Mouse (Mus musculus) hindbrain, postnatal 0 days (tissue): Measurements from ENCODE around the gene Gltpd2. TPM values are rescaled to one million over a fixed set of nuclear protein-coding genes. Genes with fewer than 3 reads are reported as not detected.
"Not testable (repeated sequence)": the region's sequence is repeated elsewhere in the genome, so short reads cannot be mapped to it uniquely, and the experiment has no call there.

Experiments
- ATAC-seq: fragments of 200-750 bp; cut with Nextera tagmentation; 2 replicates; pipeline ENCODE4 v1.8.0; 2017; ENCODE audit warnings: mild to moderate bottlenecking, moderate TSS enrichment, moderate library complexity
- DNase-seq: peaks from one replicate; pipeline ENCODE4 v3.0.0-alpha.2; 2015; ENCODE audit warnings: low spot score
- H3K27ac ChIP-seq: fragments of 300-500 bp; sonication (generic); 2 replicates; pipeline ENCODE4 v1.5.1; 2014; ENCODE audit warnings: mild to moderate bottlenecking
- H3K27me3 ChIP-seq: fragments of 300-500 bp; sonication (generic); 2 replicates; pipeline ENCODE4 v1.6.1; 2014; ENCODE audit warnings: low read length, mixed read lengths; ENCODE audit not compliant: insufficient read depth
- H3K36me3 ChIP-seq: fragments of 300-500 bp; sonication (generic); 2 replicates; pipeline ENCODE4 v1.6.1; 2014; ENCODE audit warnings: low read length, mixed read lengths; ENCODE audit not compliant: insufficient read depth
- H3K4me1 ChIP-seq: fragments of 300-500 bp; sonication (generic); 2 replicates; pipeline ENCODE4 v1.6.1; 2014; ENCODE audit warnings: antibody characterized with exemption, low read length, mixed read lengths; ENCODE audit not compliant: insufficient read depth
- H3K4me2 ChIP-seq: fragments of 300-500 bp; sonication (generic); 2 replicates; pipeline ENCODE4 v1.6.1; 2014; ENCODE audit warnings: low read depth, mild to moderate bottlenecking, low read length, moderate library complexity, mixed read lengths
- H3K4me3 ChIP-seq: fragments of 300-500 bp; sonication (generic); 2 replicates; pipeline ENCODE4 v1.5.1; 2014; ENCODE audit warnings: low read length
- H3K9ac ChIP-seq: fragments of 300-500 bp; sonication (generic); replicated peaks from 2 replicates; pipeline ENCODE4 v1.6.1; 2014; ENCODE audit warnings: mild to moderate bottlenecking, low read length, moderate library complexity, mixed read lengths
- H3K9me3 ChIP-seq: fragments of 300-500 bp; sonication (generic); 2 replicates; pipeline ENCODE4 v1.6.1; 2016; ENCODE audit warnings: low read length, mixed read lengths
- CTCF ChIP-seq: IDR thresholded peaks from 2 replicates; pipeline ENCODE4 v1.5.1; 2016; ENCODE audit warnings: antibody characterized with exemption, control low read depth, low read depth
- WGBS: fragments of 180-500 bp; shearing (Covaris S2); extraction: QIAGEN DNeasy Blood & Tissue Kit; methylation state at CpG from one replicate; pipeline ENCODE4 v1.1.7; 2014; 5-methylcytosine and 5-hydroxymethylcytosine counted together
- polyA plus RNA-seq: library from polyadenylated mRNA; unstranded; fragments of >200 nt; fragmentation: Nextera tagmentation; extraction: Ambion mirVana; gene quantifications from 2 replicates; pipeline ENCODE4 v1.2.1, GENCODE M21; 2015
- total RNA-seq: library from RNA; depleted of rRNA; stranded (reverse); fragments of >200 nt; gene quantifications from 2 replicates; pipeline ENCODE4 v1.2.3, GENCODE M21; 2014

Gltpd2 gene
- total and polyA plus RNA-seq, 2 experiments from 2014 or later, result 0.31 TPM; not detected in 1

DNA sequence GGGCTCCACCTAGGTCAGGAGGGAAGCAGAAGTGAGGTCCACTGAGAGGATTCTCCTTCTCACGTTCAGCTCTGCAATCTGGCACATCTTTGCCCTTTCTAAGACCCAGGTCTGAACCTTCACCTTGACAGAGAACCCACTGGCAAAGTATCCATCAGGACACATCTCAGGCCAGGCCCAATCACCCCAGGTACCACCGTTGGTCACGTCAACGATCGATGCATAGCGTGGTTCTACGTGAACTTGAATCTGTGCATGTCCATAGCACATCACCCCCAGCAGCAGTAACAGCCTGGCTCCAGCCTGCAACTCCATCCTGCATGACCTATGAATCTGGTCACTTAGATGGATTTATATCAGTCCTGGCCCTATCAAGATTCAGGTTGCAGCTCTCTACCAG lies 4.7 kb upstream of the Gltpd2 start, which contains the start of gene Vmo1:
Gene Vmo1, minus strand, starts transcription at position 329 of the 400 bp plus-strand sequence.
- 90% methylated on average over 7 of the region's 7 CpGs for WGBS
- H3K36me3 ChIP-seq, result no peaks in the 10 kb centered on the region
- H3K27me3 ChIP-seq, result no peaks in the 10 kb centered on the region
- 0 out of 2 replicates have a peak, but pooled peaks cover 6% of the 10 kb centered on the region for H3K4me1 ChIP-seq
- no peak for DNase-seq
- H3K27ac ChIP-seq, result no peak within 1 kb of the TSS
- no peak within 1 kb of the TSS for H3K4me3 ChIP-seq
- no peaks in the 10 kb centered on the region for H3K9me3 ChIP-seq
- H3K4me2 ChIP-seq, result no peak within 1 kb of the TSS
- no peak for ATAC-seq
- no peak for TF ChIP-seq CTCF
- H3K9ac ChIP-seq, result no peak within 1 kb of the TSS

DNA sequence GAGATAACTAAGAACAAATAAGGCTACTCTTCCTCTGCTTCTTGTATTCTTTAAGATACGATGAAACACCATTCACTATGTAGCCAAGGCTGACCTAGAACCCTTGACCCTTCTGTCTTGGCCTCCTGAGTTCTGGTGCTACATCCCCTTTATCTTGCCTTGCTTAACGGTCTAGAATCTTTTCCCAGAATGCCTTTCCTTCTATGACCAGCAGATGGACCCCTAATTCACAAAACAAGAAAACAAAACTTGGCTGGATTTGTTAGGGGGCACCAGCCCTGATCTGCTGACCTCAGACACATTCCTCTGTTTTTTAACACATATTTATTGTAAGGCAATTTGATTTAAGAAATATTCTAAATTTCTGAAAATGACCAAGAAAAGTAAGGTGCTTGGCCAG lies 2.6 kb upstream of the Gltpd2 start:
- no peaks in the 10 kb centered on the region for H3K4me1 ChIP-seq
- H3K9ac ChIP-seq, result no peak overlapping the region
- no peak overlapping the region for H3K4me3 ChIP-seq
- ATAC-seq (no peak), DNase-seq (peak; percentile 81)
- peak; percentile 82 for TF ChIP-seq CTCF
- H3K36me3 ChIP-seq, result no peaks in the 10 kb centered on the region
- no peak overlapping the region for H3K4me2 ChIP-seq
- no peak overlapping the region for H3K27ac ChIP-seq
- no peaks in the 10 kb centered on the region for H3K9me3 ChIP-seq
- no peaks in the 10 kb centered on the region for H3K27me3 ChIP-seq
- 18% methylated on average over 2 of the region's 2 CpGs for WGBS

DNA sequence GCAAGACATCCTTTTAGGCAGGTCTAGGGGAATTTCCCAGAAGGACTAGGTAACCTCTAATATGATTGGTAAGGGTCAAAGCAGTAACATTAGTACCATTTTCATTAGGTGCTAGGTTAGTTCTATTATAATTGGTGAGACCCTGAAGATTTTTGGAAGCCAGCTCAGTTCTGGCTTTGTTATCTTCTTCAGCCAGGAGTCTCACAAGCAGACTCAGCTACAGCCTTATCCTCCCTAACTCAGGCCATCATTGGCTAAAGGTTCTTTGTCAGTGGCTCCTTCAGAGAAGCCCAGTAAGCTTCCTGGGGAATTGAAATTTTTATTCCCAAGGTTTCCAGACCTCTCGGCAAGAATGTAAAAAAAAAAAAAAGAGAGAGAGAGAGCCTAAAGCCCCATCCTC lies 560 bp upstream of the Gltpd2 start:
- WGBS, result 67% methylated on average over 1 of the region's 1 CpGs
- DNase-seq (no peak), ATAC-seq (no peak)
- no peak overlapping the region for H3K9ac ChIP-seq
- H3K9me3 ChIP-seq, result no peaks in the 10 kb centered on the region
- no peaks in the 10 kb centered on the region for H3K27me3 ChIP-seq
- no peak overlapping the region for H3K4me3 ChIP-seq
- no peak for TF ChIP-seq CTCF
- H3K36me3 ChIP-seq, result no peaks in the 10 kb centered on the region
- H3K4me2 ChIP-seq, result no peak overlapping the region
- H3K27ac ChIP-seq, result no peak overlapping the region
- H3K4me1 ChIP-seq, result no peaks in the 10 kb centered on the region

DNA sequence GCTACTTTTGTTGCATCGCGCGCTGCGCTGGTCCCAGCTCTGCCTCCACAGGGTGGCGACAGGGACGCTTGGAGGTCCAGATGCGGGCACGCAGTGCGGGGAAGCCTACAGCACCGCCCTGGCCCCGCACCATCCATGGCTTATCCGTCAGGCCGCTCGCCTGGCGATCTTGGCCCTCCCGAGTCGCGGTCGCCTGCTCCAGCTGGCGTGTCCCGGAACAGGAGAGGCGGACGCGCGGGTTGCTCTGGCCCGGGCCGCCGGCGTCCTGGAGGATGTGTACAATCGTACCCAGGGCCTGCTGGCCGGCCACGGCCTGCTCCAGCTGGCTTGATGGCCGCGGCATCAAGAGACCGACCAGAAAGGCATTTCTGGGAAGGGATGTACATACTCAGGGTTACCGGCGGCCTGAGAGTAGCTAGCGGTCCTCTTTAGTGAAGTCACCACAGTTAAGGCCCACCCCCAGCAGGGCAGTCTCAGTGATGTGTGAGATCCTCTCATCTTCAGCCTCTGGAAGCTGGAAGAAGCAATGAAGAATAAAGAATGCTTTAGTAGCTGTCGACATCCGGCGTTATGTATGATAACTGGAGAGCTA lies 1.3 kb downstream of the Gltpd2 start:
- Histone ChIP-seq H3K4me3 (peak overlapping the region; percentile 22), H3K4me2 (peak overlapping the region; percentile 42), H3K27me3 (no peaks in the 10 kb centered on the region), H3K4me1 (no peaks in the 10 kb centered on the region), H3K36me3 (no peaks in the 10 kb centered on the region), H3K9me3 (no peaks in the 10 kb centered on the region), H3K9ac (peak overlapping the region; percentile 52), H3K27ac (peak overlapping the region; percentile 73; the same call in 1 of the 2 replicates)
- DNase-seq (peak; percentile 50), ATAC-seq (peak; percentile 59)
- WGBS, result 15% methylated on average over 41 of the region's 41 CpGs
- TF ChIP-seq CTCF, result peak; percentile 37

- H3K4me2 ChIP-seq, H3K9ac ChIP-seq, H3K9me3 ChIP-seq, H3K27ac ChIP-seq, ATAC-seq, H3K27me3 ChIP-seq, H3K4me3 ChIP-seq, H3K4me1 ChIP-seq, DNase-seq: not testable (repeated sequence)
- 88% methylated on average over 8 of the region's 8 CpGs for WGBS
- peaks cover 10% of the 10 kb centered on the region; the same call in 1 of the 2 replicates for H3K36me3 ChIP-seq
- 0 out of 2 replicates have a peak, but pooled peaks have one; percentile 6 for TF ChIP-seq CTCF
These were observed 4.5 kb downstream of the Gltpd2 start for GRCm38 (mm10) chr11:70523306-70523989.

GRCm38 (mm10) chr11:70524782-70525181 lies 5.8 kb downstream of the Gltpd2 start:
- no peak for DNase-seq
- peak; percentile 3; the same call in 1 of the 2 replicates for ATAC-seq
- Histone ChIP-seq H3K4me1 (peaks cover 6% of the 10 kb centered on the region; the same call in 1 of the 2 replicates), H3K4me2 (peak overlapping the region; percentile 56), H3K27me3 (no peaks in the 10 kb centered on the region), H3K9ac (no peak overlapping the region), H3K4me3 (peak overlapping the region; percentile 59), H3K27ac (no peak overlapping the region), H3K9me3 (no peaks in the 10 kb centered on the region), H3K36me3 (peaks cover 11% of the 10 kb centered on the region; the same call in 1 of the 2 replicates)
- TF ChIP-seq CTCF, result no peak
- WGBS, result 8% methylated on average over 8 of the region's 8 CpGs
